Mouse (Mus musculus): ENCODE data around the gene Col13a1.

DNA sequence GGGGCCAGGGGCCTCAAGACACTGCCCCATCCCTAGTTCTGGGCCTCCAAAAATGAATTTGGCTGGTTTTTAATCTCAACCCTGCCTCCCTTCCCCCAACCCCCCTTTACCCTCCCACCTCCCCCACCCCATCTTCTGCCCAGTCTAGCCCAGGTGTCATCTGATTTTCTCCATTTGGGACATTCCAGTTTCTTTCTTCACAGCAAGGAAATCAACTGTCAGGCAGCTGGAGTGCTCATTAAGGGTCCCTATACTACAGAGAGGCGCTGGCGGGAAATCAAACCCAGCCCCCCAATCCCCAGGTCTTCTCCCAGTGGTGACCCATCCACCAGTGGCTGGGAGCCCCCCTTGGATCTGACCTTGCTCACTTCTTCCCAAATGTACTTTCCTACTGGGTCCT lies 4.3 kb downstream of the Col13a1 start:
- no peak for TF ChIP-seq GATA1 (IDR thresholded peaks at IDR 0.05; ENCODE audit: low read length)
- no peak for TF ChIP-seq TAL1 (IDR thresholded peaks at IDR 0.05; ENCODE audit: low read length)
